Mouse (Mus musculus) testis, adult 2 months (tissue): ENCODE data around the gene Psmb9.

Experiments
- CTCF ChIP-seq: fragments of 200-500 bp; IDR thresholded peaks from 2 replicates; pipeline ENCODE4 v1.5.1; 2012; ENCODE audit warnings: low read depth, mild to moderate bottlenecking, inconsistent platforms, low read length, moderate library complexity; ENCODE audit not compliant: control insufficient read depth, insufficient read depth, insufficient replicate concordance
- POLR2A ChIP-seq: fragments of 200-500 bp; IDR thresholded peaks from 2 replicates; pipeline ENCODE4 v1.6.1; 2012; ENCODE audit warnings: low read depth, mild to moderate bottlenecking, inconsistent platforms, low read length, moderate library complexity; ENCODE audit not compliant: control insufficient read depth

DNA sequence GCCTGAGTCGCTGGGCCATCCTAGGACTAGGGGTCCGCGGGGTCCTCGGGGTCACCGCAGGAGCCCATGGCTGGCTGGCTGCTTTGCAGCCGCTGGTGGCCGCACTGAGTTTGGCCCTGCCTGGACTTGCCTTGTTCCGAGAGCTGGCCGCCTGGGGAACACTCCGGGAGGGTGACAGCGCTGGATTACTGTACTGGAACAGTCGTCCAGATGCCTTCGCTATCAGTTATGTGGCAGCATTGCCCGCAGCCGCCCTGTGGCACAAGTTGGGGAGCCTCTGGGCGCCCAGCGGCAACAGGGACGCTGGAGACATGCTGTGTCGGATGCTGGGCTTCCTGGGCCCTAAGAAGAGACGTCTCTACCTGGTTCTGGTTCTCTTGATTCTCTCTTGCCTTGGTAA lies 446 bp upstream of the Psmb9 start:
- TF ChIP-seq POLR2A (no peak), CTCF (no peak)
